Mouse (Mus musculus) layer of hippocampus, adult 9-10 months (tissue): ENCODE data around the gene Grip1.

Experiments used
- DNase-seq: peaks from one replicate; pipeline ENCODE4 v3.0.0; 2022; ENCODE audit warnings: low spot score

Grip1 gene

DNA sequence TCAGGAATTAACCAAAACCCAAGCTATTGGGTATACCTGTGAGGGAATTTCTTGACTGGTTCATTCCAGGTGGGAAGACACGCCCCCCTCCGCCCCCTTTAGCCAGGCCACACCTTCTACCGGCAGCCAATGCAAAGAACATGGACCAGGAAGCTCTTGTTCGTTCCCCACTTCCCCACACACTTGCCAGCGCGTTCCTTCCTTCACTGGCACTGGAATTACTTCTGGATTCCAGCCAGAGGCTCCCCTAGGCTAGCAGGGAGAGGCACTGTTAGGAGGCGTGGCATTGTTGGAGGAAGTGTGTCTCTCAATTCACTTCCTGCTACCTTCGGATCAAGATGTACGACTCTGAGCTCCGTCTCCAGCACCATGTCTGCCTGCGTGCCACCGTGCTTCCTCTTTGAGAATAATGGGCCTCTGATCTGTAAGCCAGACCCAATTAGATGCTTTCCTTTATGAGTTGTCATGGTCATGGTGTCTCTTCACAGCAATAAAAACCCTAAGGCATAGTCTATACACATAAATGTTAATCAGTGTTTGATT, 682.5 kb downstream of the Grip1 start:
- DNase-seq = no peak
